Mouse (Mus musculus) liver, embryonic 15.5 days (tissue): ENCODE measurements around the gene G430095P16Rik. TPM values are rescaled to one million over a fixed set of nuclear protein-coding genes. Genes with fewer than 3 reads are reported as not detected.

Experiments
- ATAC-seq: fragments of 200-750 bp; cut with Nextera tagmentation; 2 replicates; pipeline ENCODE4 v1.8.0; 2017; ENCODE audit warnings: moderate number of reproducible peaks, mild to moderate bottlenecking, moderate library complexity; ENCODE audit not compliant: insufficient read depth
- H3K27ac ChIP-seq: fragments of 300-500 bp; sonication (generic); replicated peaks from 2 replicates; pipeline ENCODE4 v1.5.1; 2015; ENCODE audit warnings: mild to moderate bottlenecking, inconsistent platforms
- H3K27me3 ChIP-seq: fragments of 300-500 bp; sonication (generic); 2 replicates; pipeline ENCODE4 v1.6.1; 2015; ENCODE audit warnings: mild to moderate bottlenecking, inconsistent platforms
- H3K36me3 ChIP-seq: fragments of 300-500 bp; sonication (generic); replicated peaks from 2 replicates; pipeline ENCODE4 v1.6.1; 2015; ENCODE audit warnings: moderate library complexity, mild to moderate bottlenecking, inconsistent platforms
- H3K4me1 ChIP-seq: fragments of 300-500 bp; sonication (generic); replicated peaks from 2 replicates; pipeline ENCODE4 v1.6.1; 2015; ENCODE audit warnings: inconsistent platforms
- H3K4me2 ChIP-seq: fragments of 300-500 bp; sonication (generic); 2 replicates; pipeline ENCODE4 v1.6.1; 2015; ENCODE audit warnings: moderate library complexity, mild to moderate bottlenecking, inconsistent platforms
- H3K4me3 ChIP-seq: fragments of 300-500 bp; sonication (generic); replicated peaks from 2 replicates; pipeline ENCODE4 v1.5.1; 2015; ENCODE audit warnings: mild to moderate bottlenecking, inconsistent platforms
- H3K9ac ChIP-seq: fragments of 300-500 bp; sonication (generic); 2 replicates; pipeline ENCODE4 v1.6.1; 2015; ENCODE audit warnings: moderate library complexity, mild to moderate bottlenecking, inconsistent platforms
- H3K9me3 ChIP-seq: fragments of 300-500 bp; sonication (generic); replicated peaks from 2 replicates; pipeline ENCODE4 v1.6.1; 2016; ENCODE audit warnings: inconsistent platforms
- WGBS: fragments of 180-500 bp; shearing (Covaris S2); methylation state at CpG from one replicate; pipeline ENCODE4 v1.1.7; 2015; ENCODE audit warnings: mixed read lengths; ENCODE audit not compliant: insufficient replicate concordance; 5-methylcytosine and 5-hydroxymethylcytosine counted together
- polyA plus RNA-seq: library from polyadenylated mRNA; unstranded; fragments of >200 nt; fragmentation: Nextera tagmentation; extraction: Ambion mirVana; gene quantifications from 2 replicates; pipeline ENCODE4 v1.2.1, GENCODE M21; 2015

The G430095P16Rik gene
- polyA plus RNA-seq, 1 experiment from 2014 or later = 8.1 TPM

DNA sequence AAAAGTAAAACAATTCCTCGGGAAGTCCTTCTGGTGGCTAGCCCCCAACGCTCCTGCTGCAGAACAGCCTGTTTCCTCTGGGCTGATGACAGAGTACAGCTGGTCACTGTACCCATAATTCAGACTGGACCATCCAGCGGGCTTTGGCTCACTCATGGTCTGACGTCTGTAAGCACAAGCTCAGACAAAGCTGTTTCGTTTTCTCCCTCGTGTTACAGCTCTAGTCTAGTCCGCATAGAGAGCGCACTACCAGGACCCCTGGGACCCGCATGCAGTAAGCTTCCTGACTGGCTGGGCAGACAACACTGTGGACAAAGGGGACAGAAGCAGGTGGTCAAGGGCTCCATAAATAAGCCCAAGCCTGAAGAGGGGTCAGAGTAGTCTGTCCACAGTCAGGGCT, 43.6 kb downstream of the G430095P16Rik start:
- no peak overlapping the region for H3K4me3 ChIP-seq

DNA sequence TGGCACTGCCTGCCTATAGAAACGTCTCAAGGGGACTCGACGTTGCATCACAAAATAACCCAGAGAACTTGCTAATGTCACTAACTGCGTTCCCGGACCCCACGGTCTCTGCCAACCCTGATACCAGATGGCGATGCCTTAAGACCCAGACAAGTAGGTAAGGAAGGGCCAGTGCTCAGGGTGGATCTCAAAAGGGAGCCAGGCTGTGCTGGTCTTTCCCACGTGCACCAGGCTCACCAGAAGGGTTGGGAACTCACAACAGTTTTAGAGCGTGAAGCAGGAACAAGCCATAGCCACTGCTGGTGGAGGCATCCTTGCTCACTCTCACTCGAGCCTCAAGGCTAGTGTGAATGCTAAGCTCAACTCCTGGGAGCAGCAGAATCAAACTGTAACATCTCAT, 44.4 kb downstream of the G430095P16Rik start:
- Histone ChIP-seq H3K27ac (no peak overlapping the region), H3K36me3 (no peaks in the 10 kb centered on the region), H3K4me3 (no peak overlapping the region), H3K27me3 (peaks cover 61% of the 10 kb centered on the region), H3K9ac (no peak overlapping the region), H3K4me1 (peaks cover 11% of the 10 kb centered on the region; the same call in 1 of the 2 replicates), H3K4me2 (no peak overlapping the region), H3K9me3 (no peaks in the 10 kb centered on the region)
- ATAC-seq = no peak
- WGBS = 79% methylated on average over 10 of the region's 10 CpGs

More for the DNA sequence above, 43.6 kb downstream of the G430095P16Rik start:
- H3K27ac ChIP-seq = no peak overlapping the region
- no peak overlapping the region for H3K4me2 ChIP-seq
- H3K9me3 ChIP-seq = no peaks in the 10 kb centered on the region
- ATAC-seq = no peak; the same call in 1 of the 2 replicates
- 76% methylated on average over 9 of the region's 9 CpGs for WGBS
- no peak overlapping the region for H3K9ac ChIP-seq
- H3K36me3 ChIP-seq = no peaks in the 10 kb centered on the region
- H3K4me1 ChIP-seq = peaks cover 6% of the 10 kb centered on the region; the same call in 1 of the 2 replicates
- peaks cover 53% of the 10 kb centered on the region for H3K27me3 ChIP-seq

DNA sequence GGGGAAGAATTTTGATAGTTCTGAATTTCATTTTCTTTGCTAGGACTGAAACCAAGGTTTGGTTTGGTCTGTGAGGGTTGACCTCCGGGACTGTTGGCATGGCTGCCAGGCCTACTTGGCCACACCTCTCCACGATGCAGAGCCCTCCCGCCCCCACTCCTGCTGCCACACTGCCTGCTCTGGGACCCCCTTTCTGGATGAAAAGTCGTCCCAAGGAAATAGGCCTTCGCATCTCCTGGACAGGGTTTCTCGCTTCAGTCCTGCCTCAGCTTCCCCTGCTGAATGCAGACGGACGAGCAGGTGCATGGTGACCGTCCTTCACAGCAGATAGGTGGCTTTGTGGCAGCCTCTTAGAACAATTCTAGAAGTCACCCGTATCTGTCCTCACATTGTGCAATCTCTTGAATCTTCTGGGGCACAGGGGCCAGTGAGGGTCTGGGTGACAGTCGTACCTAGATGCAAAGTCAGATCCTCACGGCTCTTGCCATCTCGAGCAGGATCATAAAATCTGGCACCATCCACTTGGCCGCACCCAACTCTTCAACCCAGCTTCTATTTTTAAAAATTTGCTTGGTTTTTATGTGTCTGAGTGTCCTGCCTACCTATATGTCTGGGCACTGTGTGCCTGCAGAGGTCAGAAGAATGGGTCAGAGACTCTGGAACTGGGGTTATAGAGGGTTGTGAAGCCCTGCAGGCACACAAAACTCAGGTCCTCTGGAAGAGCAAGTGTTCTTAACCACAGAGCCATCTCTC, 45.7 kb downstream of the G430095P16Rik start:
- 76% methylated on average over 14 of the region's 14 CpGs for WGBS
- Histone ChIP-seq H3K4me1 (peaks cover 15% of the 10 kb centered on the region; the same call in 1 of the 2 replicates), H3K36me3 (no peaks in the 10 kb centered on the region), H3K4me2 (no peak overlapping the region), H3K9ac (no peak overlapping the region), H3K4me3 (no peak overlapping the region), H3K27me3 (peaks cover 69% of the 10 kb centered on the region), H3K27ac (no peak overlapping the region), H3K9me3 (no peaks in the 10 kb centered on the region)
- ATAC-seq = no peak

DNA sequence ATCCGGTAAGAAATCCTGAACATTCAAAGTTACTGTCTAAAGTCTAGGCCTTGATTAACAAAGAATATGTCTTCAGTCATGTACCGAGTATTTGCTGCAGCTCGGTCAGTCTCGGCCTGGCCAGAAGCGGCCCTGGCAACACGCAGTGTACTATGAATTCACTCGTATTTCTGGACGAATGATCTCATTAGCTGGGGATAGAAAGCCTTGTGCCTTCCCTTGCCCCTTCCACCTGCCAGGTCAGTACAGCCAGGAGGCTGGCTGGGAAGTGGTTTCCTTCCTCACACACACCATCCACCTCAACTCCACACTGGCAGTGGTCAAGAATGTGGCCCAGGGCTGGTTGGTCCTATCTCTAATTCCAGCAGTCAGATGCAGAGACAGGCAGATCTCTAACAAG, 46.5 kb downstream of the G430095P16Rik start:
- no peak overlapping the region for H3K4me3 ChIP-seq
- H3K9ac ChIP-seq = no peak overlapping the region
- no peak for ATAC-seq
- peaks cover 72% of the 10 kb centered on the region for H3K27me3 ChIP-seq
- no peaks in the 10 kb centered on the region for H3K9me3 ChIP-seq
- H3K4me1 ChIP-seq = peaks cover 15% of the 10 kb centered on the region
- no peaks in the 10 kb centered on the region for H3K36me3 ChIP-seq
- WGBS = 78% methylated on average over 8 of the region's 8 CpGs
- H3K27ac ChIP-seq = no peak overlapping the region
- no peak overlapping the region for H3K4me2 ChIP-seq

DNA sequence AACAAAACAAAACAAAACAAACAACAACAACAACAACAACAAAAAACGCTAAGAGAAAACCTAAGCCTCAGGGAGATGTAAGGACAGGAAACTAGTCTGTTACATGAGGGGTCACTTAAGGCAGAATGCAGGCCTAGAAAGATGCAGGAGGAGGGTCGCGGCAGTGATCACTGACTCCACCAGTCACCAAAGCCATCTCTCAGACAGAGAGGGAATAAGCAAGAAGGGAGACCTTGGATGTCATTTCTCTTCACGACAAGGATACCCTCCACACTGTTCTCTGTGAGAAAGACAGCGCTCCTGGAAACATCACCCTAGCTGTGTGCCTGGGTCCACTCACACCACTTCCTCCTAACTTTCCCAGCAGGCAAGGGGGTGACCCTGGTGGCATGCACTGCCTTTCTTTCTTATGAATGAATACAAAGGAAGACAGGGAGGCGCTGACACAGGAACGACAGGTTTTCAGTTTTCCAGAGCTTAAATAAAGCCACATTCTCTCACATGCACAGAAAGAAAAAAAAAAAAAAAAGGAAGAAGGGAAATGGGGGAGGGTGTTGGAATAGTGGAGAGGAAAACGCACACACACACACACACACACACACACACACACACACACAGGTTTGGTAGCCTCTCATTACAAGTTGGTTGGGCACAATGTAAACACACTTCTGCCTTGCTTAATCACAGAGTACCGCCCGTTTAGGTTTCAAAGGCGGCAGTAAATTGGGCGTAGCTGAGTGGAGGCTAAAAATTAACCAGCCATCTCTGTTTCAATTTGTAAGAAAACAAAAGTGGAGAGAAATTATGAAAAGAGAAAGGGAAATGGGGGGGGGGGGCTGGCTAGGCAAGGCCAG, 47.5 kb downstream of the G430095P16Rik start:
- no peaks in the 10 kb centered on the region for H3K9me3 ChIP-seq
- WGBS = 52% methylated on average over 12 of the region's 12 CpGs
- peaks cover 74% of the 10 kb centered on the region for H3K27me3 ChIP-seq
- no peak overlapping the region for H3K9ac ChIP-seq
- H3K27ac ChIP-seq = no peak overlapping the region
- H3K4me1 ChIP-seq = peaks cover 21% of the 10 kb centered on the region
- H3K36me3 ChIP-seq = no peaks in the 10 kb centered on the region
- H3K4me3 ChIP-seq = no peak overlapping the region
- H3K4me2 ChIP-seq = no peak overlapping the region
- no peak for ATAC-seq

DNA sequence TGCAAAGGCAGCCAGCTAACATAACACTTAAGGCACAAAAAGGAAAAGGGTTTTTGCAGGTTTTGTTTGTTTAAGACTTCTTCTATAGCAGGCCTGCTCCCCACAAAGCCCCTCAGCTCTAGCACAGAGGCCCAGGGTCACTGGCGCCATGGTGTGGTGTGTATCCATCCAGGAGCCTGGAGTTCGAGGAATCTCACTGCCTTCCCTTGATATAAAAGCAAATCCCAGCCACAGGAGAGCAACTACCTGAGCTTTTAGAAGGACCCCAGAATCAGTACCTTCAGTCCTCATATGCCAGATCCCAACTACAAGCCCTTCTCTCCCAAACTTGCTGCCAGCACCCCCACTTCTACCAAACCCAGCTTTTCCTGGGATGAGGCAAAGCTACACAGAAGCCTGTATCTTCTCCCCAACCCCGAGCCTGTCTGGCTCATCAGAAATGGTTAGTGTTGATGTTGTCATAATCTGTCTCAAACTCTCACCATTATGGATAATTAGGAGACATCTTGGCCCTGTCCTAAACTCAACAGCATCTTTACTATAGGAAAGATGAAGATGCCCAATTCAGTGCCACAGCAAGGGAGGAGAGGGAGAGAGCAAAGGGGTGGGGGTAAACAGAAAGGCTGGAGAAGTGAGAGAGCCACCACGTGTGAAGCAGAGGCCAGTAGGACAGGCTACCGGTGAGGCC, 48.3 kb downstream of the G430095P16Rik start:
- Histone ChIP-seq H3K27ac (no peak overlapping the region), H3K9ac (no peak overlapping the region), H3K4me1 (peaks cover 27% of the 10 kb centered on the region), H3K4me3 (no peak overlapping the region), H3K27me3 (peaks cover 80% of the 10 kb centered on the region), H3K36me3 (no peaks in the 10 kb centered on the region), H3K9me3 (no peaks in the 10 kb centered on the region), H3K4me2 (no peak overlapping the region)
- no peak for ATAC-seq
- 38% methylated on average over 5 of the region's 5 CpGs for WGBS

DNA sequence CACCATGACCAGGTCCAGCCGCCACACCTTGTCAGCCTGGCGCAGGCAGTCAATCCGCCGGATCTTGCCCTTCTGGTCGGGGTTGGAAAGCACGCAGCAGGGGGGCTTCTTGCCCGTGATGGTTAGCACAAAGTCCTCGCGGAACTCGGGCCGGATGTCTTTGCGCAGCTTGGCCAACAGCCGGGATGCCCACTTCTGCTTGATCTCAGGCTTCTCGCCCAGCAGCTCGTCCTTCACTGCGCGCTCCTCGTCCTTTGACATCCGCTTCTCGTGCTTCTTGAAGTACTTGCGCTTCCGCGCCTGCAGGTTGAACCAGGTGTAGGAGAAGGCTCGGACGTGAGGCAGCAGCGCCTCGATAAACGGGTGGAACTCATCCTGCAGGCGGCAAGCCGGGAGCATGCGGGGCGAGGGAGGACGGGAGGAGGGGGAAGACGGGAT, 49.2 kb downstream of the G430095P16Rik start:
- peaks cover 80% of the 10 kb centered on the region for H3K27me3 ChIP-seq
- no peaks in the 10 kb centered on the region for H3K9me3 ChIP-seq
- H3K4me2 ChIP-seq = no peak overlapping the region; the same call in 1 of the 2 replicates
- H3K9ac ChIP-seq = no peak overlapping the region
- no peak for ATAC-seq
- H3K27ac ChIP-seq = no peak overlapping the region
- no peaks in the 10 kb centered on the region for H3K36me3 ChIP-seq
- 24% methylated on average over 34 of the region's 34 CpGs for WGBS
- H3K4me3 ChIP-seq = no peak overlapping the region
- H3K4me1 ChIP-seq = peaks cover 27% of the 10 kb centered on the region

DNA sequence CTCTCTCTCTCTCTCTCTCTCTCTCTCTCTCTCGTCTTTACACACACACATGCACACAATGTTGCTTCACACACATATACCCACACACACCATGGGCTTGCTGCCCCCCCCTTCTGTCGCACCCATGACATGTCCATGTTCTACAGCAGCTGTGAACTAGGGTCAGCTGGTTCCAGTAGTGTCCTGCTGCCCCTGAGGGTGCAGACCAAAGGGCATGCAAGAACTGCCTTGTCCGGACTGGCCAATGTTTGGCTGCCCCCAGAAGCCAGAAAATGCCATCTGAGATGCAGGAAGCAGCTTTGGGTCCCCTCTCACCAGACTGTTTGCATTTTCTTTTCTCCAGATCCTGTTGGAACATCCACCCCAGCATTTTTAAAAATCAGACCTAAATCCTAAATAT, 49.8 kb downstream of the G430095P16Rik start:
- Histone ChIP-seq H3K4me2 (no peak overlapping the region), H3K4me1 (peaks cover 27% of the 10 kb centered on the region), H3K27ac (no peak overlapping the region), H3K9me3 (no peaks in the 10 kb centered on the region), H3K36me3 (no peaks in the 10 kb centered on the region), H3K4me3 (no peak overlapping the region), H3K9ac (no peak overlapping the region), H3K27me3 (peaks cover 84% of the 10 kb centered on the region)
- no peak for ATAC-seq
- 5% methylated on average over 3 of the region's 3 CpGs for WGBS

DNA sequence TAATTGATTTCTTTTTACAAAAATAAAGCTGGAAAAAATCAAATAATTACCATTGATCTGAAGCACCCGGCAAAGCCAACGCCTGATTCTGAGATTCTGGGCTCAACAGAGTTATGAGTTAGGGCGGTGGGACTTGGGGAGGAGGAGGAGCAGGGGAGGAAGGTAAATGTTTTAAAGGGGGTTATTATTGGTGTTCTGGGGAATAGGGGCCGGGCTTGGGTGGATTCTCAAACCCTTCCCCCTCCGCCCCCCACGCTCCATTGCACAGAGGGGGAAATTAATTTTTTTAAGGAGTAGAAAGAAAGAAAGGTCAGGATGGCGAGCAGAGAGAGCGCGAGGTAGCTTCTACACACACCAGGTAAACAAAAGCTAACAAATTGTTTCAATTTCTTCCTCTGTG, 50.5 kb downstream of the G430095P16Rik start:
- H3K4me3 ChIP-seq = no peak overlapping the region
- no peaks in the 10 kb centered on the region for H3K36me3 ChIP-seq
- H3K27me3 ChIP-seq = peaks cover 91% of the 10 kb centered on the region
- no peak overlapping the region for H3K4me2 ChIP-seq
- no peak for ATAC-seq
- H3K27ac ChIP-seq = no peak overlapping the region
- peaks cover 27% of the 10 kb centered on the region for H3K4me1 ChIP-seq
- WGBS = 8% methylated on average over 9 of the region's 9 CpGs
- H3K9ac ChIP-seq = no peak overlapping the region
- H3K9me3 ChIP-seq = no peaks in the 10 kb centered on the region

DNA sequence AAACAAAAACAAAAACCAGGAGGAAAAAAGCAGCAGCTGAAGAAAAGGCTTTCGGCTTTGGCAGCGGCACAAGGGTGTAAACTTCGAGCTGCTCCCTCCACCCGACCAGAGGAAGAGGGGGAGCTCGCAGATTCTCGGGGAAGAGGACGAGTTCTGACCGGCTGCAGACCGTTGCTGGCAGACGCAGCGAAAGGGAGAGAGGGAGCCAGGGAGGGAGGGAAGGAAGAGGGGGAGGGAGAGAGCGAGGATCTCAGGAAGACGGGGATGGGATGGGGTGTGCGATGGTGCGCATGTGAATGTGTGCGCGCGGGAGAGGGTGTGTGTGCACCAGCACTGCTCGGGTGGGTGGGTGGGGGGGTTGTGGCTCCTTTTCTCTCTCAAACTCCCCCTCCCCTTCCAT, 51.0 kb downstream of the G430095P16Rik start:
- Histone ChIP-seq H3K27me3 (peaks cover 96% of the 10 kb centered on the region), H3K4me2 (no peak overlapping the region; the same call in 1 of the 2 replicates), H3K4me3 (no peak overlapping the region), H3K9ac (no peak overlapping the region), H3K9me3 (no peaks in the 10 kb centered on the region), H3K36me3 (no peaks in the 10 kb centered on the region), H3K4me1 (peaks cover 27% of the 10 kb centered on the region), H3K27ac (no peak overlapping the region)
- under 1% methylated on average over 19 of the region's 19 CpGs for WGBS
- no peak for ATAC-seq

DNA sequence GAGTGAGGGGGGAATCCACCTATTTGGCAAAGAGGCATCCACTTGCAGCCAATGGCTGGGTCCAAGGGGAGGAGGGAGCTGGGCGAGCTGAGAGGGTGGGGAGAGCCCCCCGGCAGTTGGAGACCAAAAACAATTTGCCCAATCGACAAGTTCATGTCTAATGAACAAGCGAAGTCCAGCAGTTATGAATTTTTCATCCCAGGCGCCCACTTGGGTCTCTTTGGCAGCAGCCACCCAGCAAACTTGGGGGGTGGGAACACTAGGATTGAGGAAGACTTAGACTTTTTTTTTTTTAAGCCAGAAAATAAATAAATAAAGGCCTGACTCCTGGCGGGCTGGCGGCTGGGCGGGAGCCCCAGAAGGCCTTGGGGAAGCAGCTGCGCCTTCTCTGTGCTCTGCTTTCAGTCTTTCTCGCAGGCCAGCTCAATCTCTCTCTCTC, 51.7 kb downstream of the G430095P16Rik start:
- H3K9ac ChIP-seq = no peak overlapping the region
- peaks cover 99% of the 10 kb centered on the region for H3K27me3 ChIP-seq
- no peaks in the 10 kb centered on the region for H3K9me3 ChIP-seq
- 12% methylated on average over 10 of the region's 10 CpGs for WGBS
- no peak overlapping the region for H3K27ac ChIP-seq
- no peaks in the 10 kb centered on the region for H3K36me3 ChIP-seq
- no peak overlapping the region for H3K4me2 ChIP-seq
- H3K4me3 ChIP-seq = no peak overlapping the region
- ATAC-seq = no peak
- peaks cover 27% of the 10 kb centered on the region for H3K4me1 ChIP-seq
